Mouse (Mus musculus) T-cell, adult 2 months (primary cell): Measurements from ENCODE around the gene Msi2.

ENCODE experiments used
- DNase-seq: peaks from one replicate; pipeline ENCODE4 v3.0.0; 2022; ENCODE audit warnings: low spot score

Msi2 gene

DNA sequence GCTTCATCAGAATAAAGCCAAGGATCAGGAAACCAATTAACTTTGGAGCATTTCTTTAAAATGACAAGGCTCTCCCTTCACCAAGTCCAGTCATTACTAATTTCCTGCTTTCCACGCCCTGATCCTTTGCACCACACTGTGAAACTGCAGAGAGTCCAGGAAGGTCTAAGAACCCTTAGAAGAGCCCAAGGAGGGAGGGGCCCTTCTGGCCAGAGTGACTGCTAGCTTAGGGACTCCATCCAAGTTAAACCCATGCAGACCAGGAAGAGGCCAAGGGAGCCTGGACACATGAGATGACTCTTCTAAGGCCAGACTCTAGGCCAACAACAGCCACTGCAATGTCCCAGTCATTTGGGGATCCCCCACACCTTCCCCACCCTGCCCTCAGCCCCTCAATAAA is 83.7 kb downstream of the Msi2 start:
- no peak for DNase-seq

DNA sequence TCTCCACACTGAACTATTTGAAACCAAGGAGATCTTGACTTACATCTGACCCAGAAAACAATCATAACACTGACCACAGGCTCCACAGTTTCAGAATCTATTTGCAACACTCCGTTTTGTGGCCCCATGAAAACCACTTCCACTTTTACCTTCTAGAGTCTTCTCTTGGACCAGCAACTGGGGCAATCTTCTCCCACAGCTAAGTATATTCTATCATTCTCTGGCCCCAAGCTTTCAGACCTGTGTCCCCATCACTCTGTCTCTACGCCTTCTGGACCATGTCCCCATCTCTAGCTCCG is 86.4 kb downstream of the Msi2 start:
- no peak for DNase-seq

DNA sequence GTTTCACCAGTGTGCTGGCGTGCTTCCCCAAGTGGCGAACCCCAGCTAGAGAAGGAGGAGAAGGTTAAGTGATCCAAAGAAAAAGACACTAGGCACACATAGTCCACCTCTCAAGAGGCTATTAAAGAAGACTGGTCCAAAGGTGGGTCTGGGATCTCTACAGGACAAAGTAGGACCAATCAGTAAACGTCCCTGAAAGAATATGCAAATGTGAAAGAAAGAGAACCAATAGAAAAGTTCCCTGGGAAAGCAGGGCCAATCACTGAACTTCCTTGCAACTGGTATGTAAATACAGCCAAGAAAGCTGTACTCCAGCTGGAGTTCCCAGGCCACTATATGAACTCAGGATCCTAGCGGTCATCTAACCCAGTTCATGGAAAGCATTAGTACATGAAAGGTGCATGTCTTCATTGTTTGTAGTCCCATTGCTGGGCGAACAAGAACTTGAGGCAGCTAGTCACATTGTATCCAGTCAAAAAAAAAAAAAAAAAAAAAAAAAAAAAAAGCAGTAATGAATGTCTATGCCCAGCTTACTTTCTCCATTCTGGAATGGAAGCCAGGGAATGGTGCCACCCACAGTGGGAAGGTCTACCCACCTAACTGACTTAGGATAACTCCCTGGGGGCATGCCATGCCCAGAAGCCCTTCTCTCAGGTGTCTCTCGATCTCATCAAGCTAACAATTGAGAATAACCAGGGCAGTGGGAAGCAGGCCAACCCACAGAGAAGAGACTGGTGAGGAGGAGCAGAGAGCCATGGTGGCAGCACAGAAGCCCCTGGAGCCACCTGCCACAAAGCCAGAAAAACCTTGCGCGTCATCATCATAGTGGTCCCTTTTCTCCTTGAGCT is 87.0 kb downstream of the Msi2 start:
- no peak for DNase-seq

DNA sequence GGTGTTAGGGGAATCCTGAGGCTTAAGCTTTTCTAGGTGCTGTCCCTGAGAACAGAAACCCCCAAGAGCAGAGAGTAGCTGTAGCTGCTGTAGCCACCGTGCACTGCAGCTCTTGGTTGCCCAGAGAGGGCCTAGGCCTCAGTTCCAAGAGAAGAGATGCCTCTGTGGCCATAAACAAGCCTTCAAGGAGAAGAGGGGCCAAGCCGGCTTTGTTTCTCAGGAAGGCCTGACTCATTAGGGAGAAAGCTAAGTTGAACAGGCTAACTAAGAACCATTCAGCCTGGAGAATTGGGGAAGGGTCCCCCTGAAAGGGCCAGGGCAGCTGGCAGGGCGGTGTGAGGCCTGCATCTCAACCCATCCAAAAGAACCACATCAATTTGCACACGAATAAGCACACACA is 88.7 kb downstream of the Msi2 start:
- no peak for DNase-seq

DNA sequence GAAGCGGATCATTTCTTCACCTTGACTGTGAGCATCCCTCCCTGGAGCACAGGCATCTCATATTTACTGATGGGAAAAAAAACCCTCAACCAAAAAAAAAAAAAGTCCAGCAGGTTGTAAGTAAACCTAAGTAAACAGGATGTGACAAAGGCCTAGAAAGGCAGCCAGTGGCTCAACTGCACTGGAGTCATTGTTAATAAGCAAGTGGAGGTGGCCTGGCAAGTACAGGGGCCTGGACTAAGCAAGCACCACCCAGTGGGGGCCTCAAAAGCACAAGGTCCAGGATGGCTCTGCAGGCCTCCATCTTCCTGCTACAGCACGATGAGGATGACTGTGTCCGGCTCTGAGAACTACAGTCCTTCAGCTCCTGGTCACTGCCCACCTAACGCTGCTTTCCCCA is 89.1 kb downstream of the Msi2 start:
- no peak for DNase-seq

DNA sequence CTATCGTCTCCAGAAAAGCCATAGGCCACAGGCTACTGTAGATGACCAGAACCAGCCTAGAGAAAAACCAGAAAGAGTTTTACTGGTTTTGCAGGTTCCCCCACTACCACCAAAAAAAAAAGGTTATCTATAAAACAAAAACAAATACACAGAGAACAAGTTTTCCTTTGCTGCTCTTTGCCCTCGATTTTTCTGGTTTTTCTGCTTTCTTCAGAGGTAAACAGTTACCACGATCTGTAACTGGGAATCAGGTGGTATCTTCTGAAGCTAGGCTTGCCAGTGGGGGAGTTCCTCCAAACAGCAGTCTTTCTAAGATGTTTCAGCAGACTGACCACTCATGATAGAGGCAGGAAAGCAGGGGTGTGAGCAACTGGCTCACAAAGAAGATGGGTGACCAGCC is 89.6 kb downstream of the Msi2 start:
- no peak for DNase-seq

DNA sequence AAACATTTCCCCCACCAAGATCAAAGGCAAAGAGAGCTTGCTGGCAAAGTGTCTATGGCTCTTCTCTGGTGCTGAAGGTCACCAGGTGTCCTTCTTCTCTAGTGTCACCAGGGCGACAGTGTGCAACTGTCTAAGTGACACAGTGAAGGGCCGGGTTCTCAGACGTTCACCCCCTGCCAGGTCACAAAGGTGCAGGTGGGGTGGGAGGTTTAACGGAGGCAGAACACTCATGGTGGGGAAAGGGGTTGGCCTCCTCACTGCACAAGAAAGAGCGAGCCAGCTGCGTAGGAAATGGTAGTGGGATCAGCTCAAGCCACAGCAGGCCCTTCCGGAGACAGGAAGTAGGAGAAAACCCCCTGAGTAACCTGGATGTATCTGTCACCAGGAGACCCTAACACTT is 91.0 kb downstream of the Msi2 start:
- DNase-seq, result peak; percentile 43

DNA sequence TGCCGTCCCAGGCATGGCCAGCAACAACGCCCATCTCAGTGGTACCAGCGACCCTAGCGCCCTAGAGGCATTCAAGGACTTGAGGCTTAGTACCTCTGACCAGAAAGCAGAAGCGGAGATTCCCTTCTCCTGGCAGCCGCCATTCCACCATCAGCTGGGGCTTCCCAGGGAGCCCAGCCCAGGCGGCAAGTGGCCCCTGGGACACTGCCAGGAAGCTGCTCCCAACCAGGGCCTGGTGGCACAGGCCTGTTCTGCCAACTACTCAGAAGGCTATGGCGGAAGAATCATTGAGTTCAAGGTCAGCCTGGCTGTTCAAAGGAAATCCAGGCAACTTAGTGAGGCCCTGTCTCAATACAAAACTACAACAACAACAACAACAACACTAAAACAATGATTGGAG is 91.7 kb downstream of the Msi2 start:
- DNase-seq, result no peak

DNA sequence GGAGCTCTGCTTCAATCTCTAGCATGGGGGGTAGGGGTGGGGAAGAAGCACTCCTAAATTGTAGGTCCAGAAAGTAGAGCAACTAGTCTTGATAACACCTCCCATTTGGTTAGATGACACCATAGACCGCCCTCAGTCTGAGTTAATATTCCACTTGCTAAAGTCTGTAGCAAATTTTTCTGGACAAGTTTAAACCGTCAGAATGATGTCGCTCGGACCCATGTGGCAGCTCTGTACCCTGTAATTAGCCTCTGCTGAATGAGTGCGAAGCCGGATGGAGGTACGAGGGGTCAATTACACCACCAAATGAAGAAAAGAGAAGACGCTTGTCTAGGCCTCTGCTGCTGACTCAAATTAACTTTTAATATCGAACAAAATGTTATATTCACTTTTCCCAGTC is 92.3 kb downstream of the Msi2 start:
- no peak for DNase-seq

DNA sequence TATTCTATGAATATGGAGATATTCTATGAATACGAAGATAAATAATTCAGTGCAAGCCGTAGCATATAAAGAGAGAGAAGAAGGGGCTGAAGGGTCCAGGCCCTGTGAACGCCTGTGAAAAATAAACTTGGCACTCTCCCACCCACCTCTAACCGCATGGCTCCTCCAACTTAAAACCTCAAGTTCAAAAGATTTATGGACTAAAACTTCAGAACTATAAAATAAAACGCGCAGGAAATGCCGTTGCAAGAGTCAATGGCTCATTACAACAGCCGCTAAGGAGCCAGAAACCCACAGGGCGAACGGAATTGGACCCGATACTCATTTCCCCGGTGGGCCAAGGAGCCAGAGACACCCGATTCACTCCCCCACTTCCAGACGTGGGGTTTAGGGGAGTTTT is 93.2 kb downstream of the Msi2 start:
- DNase-seq, result peak; percentile 25

DNA sequence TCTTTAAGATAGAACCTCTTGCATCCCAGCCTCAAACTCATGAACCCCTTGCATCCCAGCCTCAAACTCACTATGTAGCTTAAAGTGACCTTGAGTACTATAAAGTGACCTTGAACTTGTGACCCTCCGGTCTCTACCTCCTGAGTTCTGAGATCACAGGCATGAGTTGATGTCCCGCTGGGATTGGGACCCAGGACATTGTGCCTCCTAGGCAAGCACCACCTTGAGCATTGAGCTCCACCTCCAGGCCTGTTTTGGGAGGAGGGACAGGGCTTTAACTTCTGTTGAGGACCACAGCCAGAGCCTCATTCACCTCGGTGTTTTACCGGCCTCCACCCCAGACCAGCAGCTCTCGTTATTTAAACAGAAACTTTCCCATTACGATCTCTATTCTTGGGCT is 93.7 kb downstream of the Msi2 start:
- no peak for DNase-seq

DNA sequence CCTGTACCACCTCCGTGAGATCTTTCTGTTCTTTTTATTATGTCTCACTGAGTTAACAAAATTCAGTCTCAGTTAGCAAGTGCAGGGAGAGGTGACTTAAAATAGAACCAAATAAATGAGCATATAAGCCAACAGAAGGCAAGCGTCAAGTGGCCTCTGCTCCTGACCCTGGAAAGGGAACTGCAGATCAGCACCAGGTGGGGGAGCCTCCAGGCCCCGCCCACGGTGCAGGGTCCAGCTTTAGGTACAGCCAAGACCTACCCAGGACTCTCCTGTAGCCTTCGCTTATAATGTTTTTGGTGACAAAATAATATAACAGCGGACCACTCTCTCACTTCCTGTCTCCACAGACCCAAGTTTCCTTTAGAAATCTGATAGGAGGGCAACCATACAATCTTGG is 94.6 kb downstream of the Msi2 start:
- no peak for DNase-seq

DNA sequence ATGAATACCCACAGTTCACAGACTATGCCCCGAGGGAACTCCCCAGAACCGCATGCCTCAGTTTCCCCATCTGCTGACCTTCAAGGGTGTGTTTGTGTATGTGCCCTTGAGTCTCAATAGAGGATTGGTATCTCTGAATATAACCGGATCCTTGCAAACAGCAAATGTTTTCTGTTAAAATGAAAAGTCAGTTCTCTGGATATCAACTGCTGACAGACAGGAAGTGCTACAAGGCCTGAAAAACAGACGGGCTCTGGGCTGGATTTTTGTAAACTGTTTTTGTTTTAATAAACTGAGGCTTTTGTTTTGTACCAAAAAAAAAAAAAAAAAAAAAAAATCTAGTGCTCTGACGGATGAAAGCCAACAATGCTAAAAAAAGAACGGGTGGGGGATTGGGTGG is 95.8 kb downstream of the Msi2 start:
- DNase-seq, result no peak

DNA sequence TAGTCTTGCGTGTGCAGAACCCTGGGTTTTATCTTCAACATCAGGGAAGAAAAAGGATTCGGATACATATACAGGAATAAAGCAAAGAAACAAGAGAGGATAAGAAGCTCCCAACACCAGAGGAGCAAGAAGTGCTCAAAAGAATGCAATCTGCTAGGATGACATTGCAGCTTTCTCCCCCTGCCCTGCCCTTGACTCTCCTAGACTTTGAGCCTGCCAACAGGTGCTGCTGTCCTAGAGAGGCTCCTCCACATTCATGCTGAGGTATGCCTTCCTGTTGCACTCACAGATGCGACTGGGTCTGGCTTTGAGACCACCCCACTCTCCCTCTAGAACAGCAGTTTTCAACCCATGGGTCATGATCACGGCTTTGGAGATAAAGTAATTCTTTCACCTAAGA is 96.5 kb downstream of the Msi2 start:
- DNase-seq, result no peak

DNA sequence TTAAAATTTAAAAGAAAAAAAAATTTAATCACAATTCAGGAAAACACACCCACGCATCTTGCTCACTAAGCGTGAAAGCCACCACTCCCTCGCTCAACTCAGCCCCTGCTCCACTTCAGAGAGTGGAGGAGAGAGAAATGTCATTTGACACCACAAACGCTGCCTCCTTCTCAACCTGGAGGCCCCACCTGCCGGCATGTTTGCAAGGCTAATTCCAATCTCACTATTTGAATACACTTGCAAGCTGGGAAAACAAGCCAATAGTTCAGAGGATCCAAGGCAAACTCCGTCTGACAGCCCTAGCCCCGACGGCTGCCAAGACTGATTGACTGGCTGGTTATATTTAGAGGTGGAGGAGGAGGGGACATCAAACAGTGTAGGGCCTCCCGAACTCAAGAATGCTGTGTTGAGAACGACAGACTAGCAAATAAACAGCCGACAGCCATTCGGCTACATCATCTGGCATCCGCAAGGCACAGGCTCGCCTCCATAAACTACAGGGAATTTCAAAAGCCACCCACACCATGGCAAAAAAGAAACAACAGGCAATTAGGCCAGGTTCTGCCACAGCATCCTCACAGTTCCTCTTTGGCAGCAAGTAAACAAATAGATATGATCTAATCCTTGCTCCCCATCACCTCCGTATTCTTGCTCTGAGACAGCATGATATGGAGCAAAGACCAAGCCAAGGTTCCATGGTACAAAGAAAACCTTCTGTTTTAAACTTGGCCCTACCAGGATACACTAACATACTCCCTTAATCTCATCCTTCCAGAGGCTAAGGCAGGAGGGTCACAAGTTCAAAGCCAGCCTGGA is 97.9 kb downstream of the Msi2 start:
- DNase-seq, result peak; percentile 64

DNA sequence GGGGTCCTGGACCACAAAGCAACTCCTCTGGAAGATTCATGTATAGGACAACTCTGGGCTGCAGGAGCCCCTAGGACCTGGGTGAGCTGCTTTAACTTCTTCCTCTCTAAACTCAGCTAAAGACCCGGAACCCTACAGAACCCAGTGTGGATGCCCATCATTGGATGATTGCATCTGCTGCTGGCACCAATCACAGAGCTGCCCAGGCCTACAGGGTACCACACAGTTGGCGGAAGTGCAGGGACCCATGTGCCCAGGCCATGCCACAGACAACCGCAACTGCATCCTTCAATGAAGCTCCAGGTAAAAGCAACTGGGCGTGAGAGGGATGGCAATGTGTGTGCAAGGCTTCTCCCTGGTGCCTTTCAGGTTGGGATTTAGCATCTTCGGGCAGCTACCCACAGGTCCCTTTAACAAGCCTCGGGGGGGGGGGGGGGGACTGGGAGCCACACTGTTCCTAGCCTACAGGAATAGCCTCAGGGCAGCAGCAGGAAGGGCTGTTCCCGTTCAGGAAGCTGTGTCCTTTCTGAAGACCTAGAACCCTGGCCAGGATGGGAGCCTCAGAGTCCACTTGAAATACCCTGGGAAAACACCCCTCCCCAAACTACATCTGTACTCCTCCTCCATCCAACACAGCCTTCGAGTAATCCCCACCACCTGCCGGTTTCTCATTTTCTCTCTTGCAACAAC is 98.7 kb downstream of the Msi2 start:
- DNase-seq, result peak; percentile 50

DNA sequence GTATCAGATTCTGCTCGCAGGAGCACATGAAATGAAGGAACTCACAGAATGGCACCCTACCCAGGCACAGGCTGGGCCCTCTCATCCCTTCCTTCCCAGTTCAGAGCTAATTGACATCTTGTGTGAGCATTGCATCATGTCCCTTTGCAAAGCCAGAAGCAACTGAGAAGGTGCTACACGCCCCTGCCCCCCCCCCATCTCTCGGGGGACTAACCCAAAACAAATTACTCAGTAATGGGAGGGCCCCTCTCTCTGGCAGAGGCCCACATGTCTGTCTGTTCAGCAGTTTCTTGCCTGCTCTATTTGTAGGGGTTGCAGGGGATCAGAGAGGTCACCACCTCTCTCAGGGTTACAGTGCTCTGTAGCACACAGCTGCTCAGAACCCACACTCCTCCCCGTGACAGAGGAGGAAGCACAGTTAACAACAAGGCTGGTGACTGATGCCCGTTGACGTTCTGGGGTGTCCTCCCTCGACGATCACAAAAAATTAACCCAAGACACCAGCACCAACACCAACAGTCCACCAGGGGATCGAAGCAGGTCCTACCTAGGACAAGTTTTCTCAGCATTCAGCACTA is 99.5 kb downstream of the Msi2 start:
- DNase-seq, result peak; percentile 91

DNA sequence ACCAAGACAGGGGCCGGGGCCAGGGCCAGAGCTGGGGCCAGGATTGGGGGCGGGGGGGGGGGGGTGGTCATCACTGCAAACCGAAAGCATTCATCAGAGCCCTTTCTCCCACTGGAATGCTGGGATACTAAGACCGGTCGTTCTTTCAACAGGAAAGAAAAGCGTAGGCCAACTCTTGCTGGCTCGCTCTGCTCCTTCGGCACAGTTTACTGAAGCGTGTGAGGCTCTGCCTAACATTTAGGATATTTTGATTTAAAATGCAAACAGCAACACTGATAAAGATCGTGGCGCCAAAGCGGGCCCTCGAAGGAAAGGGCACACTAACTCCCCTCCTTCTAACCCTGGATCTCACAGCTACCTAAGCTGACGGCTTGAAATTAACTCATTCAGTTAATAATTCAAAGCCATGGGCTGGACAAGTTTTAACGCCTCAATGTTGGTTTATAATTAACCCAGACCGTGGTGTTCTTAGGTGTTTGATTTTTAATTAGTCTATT is 100.3 kb downstream of the Msi2 start:
- no peak for DNase-seq

DNA sequence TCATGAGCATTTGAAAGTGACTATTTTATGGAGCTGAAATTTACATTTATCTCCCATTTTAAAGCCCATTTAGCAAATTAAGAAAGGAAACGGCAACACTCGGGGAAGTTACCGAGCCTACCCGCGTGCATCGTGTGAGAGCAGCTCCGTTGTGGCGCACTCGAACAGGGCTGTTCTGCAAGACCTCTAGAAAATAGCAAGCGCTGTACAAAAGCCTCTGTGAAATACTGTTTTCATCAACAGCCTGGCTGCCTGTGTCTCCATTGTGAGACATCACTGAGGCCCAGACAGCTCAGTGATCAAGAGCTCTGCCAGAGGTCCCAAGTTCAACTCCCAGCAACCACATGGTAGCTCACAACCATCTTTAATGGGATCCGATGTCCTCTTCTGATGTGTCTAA is 100.9 kb downstream of the Msi2 start:
- DNase-seq, result no peak

DNA sequence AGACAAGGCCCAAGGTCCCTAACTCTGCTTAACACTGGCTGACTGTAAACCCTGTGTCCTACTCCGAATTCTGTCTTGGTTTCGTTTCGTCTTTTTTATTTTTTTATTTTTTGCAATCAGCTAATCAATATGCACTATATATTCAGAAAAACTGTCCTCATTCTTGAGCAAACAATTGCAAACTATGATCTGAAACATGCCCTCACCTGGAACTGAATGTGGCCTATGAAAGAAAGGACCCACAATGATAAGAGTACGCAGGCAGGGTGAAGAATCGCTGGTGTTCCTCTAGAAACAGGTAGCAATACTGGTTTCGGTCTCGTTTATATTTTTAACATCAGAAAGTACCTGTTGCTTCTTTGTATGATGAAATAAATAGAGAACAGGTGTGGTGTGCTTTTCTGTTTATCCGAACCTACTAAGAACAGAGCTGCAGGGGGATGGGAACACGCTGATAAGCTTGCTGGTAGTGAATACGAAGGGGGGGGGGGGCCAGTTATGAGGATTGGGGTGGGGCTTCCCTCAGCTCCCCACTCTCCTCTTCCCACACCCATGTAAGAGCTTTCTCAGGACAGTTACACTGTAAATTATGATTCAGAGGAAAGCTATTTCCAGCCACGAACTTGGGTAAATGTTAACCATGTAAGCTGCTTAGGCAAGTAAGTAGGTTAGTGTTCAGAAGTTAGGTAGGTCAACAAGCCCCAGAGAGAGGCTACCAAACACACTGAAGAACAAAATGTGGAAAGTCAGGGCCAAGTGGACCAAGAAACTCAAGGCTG is 103.6 kb downstream of the Msi2 start:
- no peak for DNase-seq

DNA sequence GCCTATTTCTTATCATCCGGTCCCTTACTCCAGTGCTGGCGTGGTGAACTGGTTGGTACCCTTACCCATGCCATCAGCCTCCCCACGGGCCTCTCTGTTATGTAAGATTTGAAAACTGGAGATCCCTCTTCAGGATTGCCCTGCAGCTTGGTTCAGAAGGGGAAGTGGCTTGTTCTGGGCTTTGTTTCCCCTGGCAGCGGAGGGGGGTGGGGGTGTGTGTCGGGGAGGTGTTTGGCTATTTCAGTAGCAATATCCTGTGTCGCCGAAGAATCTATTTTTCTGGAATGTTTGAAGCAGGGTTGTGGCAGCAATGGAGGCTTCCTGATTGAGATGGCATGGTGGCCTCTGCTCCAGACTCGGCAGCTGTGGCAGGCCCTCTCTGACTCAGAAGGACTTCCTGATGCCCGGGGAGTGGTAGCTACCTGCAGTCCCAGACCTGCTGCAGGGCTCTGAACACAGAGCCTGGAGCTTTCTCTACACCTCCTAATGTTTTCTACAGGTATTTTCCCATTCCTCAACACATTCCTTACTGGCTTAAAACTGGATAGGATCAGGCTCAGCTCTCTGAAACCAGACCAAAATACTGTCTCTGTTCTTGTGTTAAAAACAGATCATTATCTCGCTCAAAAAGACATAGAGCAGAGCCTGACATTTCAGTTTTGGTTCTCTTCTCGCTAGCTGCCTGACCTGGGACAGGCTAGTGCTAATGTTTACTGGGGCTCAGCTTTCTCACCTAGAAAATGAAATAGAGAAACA is 104.4 kb downstream of the Msi2 start:
- DNase-seq, result peak; percentile 66
